Mouse (Mus musculus): ENCODE measurements at regions not wholly inside any gene's neighbourhood (a gene's known extent, or its start where the extent isn't known, plus 50 kb on each side); places are given as distances from the start of the nearest gene placed in this dataset.
A peak's percentile ranks its signal among the peaks of the same experiment; 100 is the strongest.

DNA sequence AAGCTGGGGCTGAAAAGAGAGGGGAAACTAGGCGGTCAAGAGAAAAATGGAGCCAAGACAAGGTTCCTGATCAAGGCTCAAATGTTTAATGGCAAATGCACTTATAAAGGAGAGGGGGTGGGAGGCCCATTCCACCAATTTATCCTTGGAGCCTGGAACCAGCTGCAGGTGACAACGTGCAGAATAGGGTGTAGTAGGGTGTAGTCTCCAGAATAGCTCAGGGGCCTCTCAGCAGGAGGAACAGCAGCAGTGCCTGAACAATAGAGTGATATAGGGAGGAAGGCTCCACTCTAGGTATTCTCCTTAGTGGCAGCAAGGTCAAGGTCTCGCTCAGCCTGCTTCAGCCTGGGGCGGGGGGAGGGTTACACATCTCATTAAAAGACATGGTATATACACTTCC, 451.7 kb downstream of the Ube2dnl2 start:
- H3K9me3 ChIP-seq (ENCODE audit: control insufficient read depth, low read length), result no peaks in the 10 kb centered on the region
- H3K36me3 ChIP-seq (replicated peaks; ENCODE audit: control insufficient read depth, insufficient read depth), result no peaks in the 10 kb centered on the region
- no peak overlapping the region for H3K4me2 ChIP-seq (replicated peaks)
- no peak overlapping the region for H3K9ac ChIP-seq
- no peak overlapping the region for H3K27ac ChIP-seq
- no peaks in the 10 kb centered on the region for H3K4me1 ChIP-seq (replicated peaks; ENCODE audit: control insufficient read depth, insufficient read depth, low read length)
- H3K27me3 ChIP-seq (ENCODE audit: control insufficient read depth, insufficient read depth, low read length), result no peaks in the 10 kb centered on the region
- H3K4me3 ChIP-seq (replicated peaks; ENCODE audit: low read length), result no peak overlapping the region
- no peak for ATAC-seq (ENCODE audit: low FRiP score)
- WGBS, result 92% methylated on average over 4 of the region's 4 CpGs
- DNase-seq (ENCODE audit: low spot score), result no peak

DNA sequence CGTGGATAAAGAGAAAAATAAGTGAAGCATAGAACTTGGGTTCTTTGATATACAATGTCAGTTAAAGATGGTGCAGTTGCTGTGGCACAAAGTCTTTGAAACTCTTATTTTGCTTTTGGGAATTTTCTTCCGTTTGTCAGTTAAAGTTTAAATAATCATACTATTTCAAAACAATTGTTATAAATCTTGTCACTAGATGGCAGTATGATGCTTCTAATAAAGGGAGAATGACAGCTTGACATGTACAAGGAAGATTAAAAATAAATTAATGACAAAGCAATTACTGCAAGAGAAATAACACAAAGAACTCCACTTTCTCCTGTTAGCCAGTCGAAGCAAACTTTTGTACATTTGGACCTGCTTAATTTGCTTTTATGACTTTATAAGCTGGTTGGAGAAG, 489.0 kb downstream of the Ube2dnl2 start:
- Histone ChIP-seq H3K4me1 (replicated peaks; ENCODE audit: control insufficient read depth, insufficient read depth, low read length) (no peaks in the 10 kb centered on the region), H3K27ac (no peak overlapping the region), H3K36me3 (replicated peaks; ENCODE audit: control insufficient read depth, insufficient read depth) (no peaks in the 10 kb centered on the region), H3K4me3 (replicated peaks; ENCODE audit: low read length) (no peak overlapping the region), H3K9me3 (ENCODE audit: control insufficient read depth, low read length) (no peaks in the 10 kb centered on the region), H3K27me3 (ENCODE audit: control insufficient read depth, insufficient read depth, low read length) (no peaks in the 10 kb centered on the region), H3K9ac (no peak overlapping the region), H3K4me2 (replicated peaks) (no peak overlapping the region)
- ATAC-seq (ENCODE audit: low FRiP score), result no peak
- 39% methylated on average over 3 of the region's 3 CpGs for WGBS
- peak; percentile 71 for DNase-seq (ENCODE audit: low spot score)
